Mouse (Mus musculus): ENCODE measurements at regions not wholly inside any gene's neighbourhood (a gene's known extent, or its start where the extent isn't known, plus 50 kb on each side); places are given as distances from the start of the nearest gene placed in this dataset.

DNA sequence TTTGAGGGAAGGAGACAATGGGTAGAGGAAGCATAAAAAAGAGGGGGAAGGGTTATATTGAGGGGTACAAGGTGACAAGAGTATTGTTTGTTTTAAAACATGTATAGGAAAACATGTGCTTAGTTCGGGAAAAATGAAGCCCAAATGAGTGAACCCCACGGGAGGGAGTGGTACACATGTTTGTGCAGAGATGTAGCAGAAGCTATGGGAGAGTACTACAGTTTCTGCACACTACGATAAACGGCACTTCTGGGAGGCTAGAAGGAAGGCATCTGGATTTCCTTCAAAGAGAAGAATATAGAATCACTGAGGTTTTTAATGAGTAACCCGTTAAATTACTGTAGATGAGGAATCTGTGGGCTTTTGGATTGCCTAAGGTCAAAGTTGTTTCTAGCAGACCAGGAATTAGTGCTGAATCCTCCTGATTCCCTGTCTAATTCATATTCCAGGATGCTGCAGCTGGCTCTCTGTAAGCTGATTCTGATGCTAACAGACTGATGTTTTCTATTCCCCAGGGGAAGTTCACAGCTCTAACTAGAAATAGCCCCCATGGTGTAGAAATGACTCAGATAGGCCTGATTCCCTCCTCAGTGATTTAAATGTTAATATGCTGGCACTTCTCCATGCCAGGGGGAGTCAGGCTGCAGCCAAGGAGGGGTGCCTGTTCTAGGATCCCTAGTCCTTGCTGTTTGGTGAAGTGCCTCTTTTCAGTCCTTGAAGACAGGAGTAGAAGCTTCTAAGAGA is 391.2 kb upstream of the Sel1l start:
- H3K4me3 ChIP-seq (ENCODE audit: low read depth, low read length) = no peak overlapping the region
- no peaks in the 10 kb centered on the region for H3K9me3 ChIP-seq (ENCODE audit: control insufficient read depth, low read length)
- WGBS = 80% methylated on average over 5 of the region's 5 CpGs
- H3K36me3 ChIP-seq (ENCODE audit: control insufficient read depth, insufficient read depth, low read length) = no peaks in the 10 kb centered on the region
- ATAC-seq (ENCODE audit: low FRiP score) = peak; percentile 33; the same call in 1 of the 2 replicates
- H3K27me3 ChIP-seq (ENCODE audit: control insufficient read depth, insufficient read depth, low read length) = no peaks in the 10 kb centered on the region
- H3K4me1 ChIP-seq (ENCODE audit: control insufficient read depth, insufficient read depth, low read length) = no peaks in the 10 kb centered on the region
- no peak for DNase-seq (ENCODE audit: low spot score, missing footprints)
- H3K9ac ChIP-seq (ENCODE audit: low read length) = no peak overlapping the region
- no peak overlapping the region for H3K27ac ChIP-seq (ENCODE audit: low read depth, low read length)
- H3K4me2 ChIP-seq = no peak overlapping the region

GRCm38 (mm10) chr12:92233650-92234408 is 384.9 kb upstream of the Sel1l start:
- H3K27ac ChIP-seq (ENCODE audit: low read depth, low read length) = no peak overlapping the region

GRCm38 (mm10) chr12:92228585-92228984 is 379.6 kb upstream of the Sel1l start:
- ATAC-seq (ENCODE audit: low FRiP score) (no peak), DNase-seq (ENCODE audit: low spot score, missing footprints) (no peak)
- Histone ChIP-seq H3K9ac (ENCODE audit: low read length) (no peak overlapping the region), H3K9me3 (ENCODE audit: control insufficient read depth, low read length) (no peaks in the 10 kb centered on the region), H3K27me3 (ENCODE audit: control insufficient read depth, insufficient read depth, low read length) (no peaks in the 10 kb centered on the region), H3K4me3 (ENCODE audit: low read depth, low read length) (no peak overlapping the region), H3K27ac (ENCODE audit: low read depth, low read length) (no peak overlapping the region), H3K36me3 (ENCODE audit: control insufficient read depth, insufficient read depth, low read length) (no peaks in the 10 kb centered on the region), H3K4me2 (no peak overlapping the region), H3K4me1 (ENCODE audit: control insufficient read depth, insufficient read depth, low read length) (no peaks in the 10 kb centered on the region)
- WGBS = 78% methylated on average over 4 of the region's 4 CpGs

More at GRCm38 (mm10) chr12:92233650-92234408, 384.9 kb upstream of the Sel1l start:
- DNase-seq (ENCODE audit: low spot score, missing footprints) (no peak), ATAC-seq (ENCODE audit: low FRiP score) (no peak)
- Histone ChIP-seq H3K4me3 (ENCODE audit: low read depth, low read length) (no peak overlapping the region), H3K4me1 (ENCODE audit: control insufficient read depth, insufficient read depth, low read length) (no peaks in the 10 kb centered on the region), H3K27me3 (ENCODE audit: control insufficient read depth, insufficient read depth, low read length) (no peaks in the 10 kb centered on the region), H3K4me2 (no peak overlapping the region), H3K9me3 (ENCODE audit: control insufficient read depth, low read length) (no peaks in the 10 kb centered on the region), H3K36me3 (ENCODE audit: control insufficient read depth, insufficient read depth, low read length) (no peaks in the 10 kb centered on the region), H3K9ac (ENCODE audit: low read length) (no peak overlapping the region)
- WGBS = 83% methylated on average over 3 of the region's 3 CpGs

DNA sequence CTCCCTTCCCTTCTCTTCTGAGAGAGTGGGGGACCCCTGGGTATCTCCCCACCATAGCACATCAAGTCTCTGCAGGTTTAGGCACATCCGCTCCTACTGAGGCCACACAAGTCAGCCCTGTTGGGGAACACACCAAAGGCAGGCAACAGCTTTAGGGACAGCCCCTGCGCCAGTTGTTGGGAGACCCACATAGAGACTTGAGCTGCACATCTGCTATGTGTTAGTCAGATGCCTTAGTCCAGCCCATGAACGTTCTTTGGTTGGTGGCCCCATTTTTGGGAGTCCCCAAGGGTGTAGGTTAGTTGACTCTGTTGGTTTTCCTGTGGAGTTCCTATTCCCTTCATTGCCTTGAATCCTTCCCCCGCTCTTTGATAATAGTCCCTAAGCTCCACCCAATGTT is 354.4 kb upstream of the Sel1l start:
- H3K9me3 ChIP-seq (ENCODE audit: control insufficient read depth, low read length) = no peaks in the 10 kb centered on the region
- no peak overlapping the region for H3K4me3 ChIP-seq (ENCODE audit: low read depth, low read length)
- 92% methylated on average over 4 of the region's 4 CpGs for WGBS
- no peaks in the 10 kb centered on the region for H3K27me3 ChIP-seq (ENCODE audit: control insufficient read depth, insufficient read depth, low read length)
- no peak for DNase-seq (ENCODE audit: low spot score, missing footprints)
- no peak for ATAC-seq (ENCODE audit: low FRiP score)
- no peaks in the 10 kb centered on the region for H3K4me1 ChIP-seq (ENCODE audit: control insufficient read depth, insufficient read depth, low read length)
- H3K9ac ChIP-seq (ENCODE audit: low read length) = no peak overlapping the region
- no peak overlapping the region for H3K27ac ChIP-seq (ENCODE audit: low read depth, low read length)
- H3K4me2 ChIP-seq = no peak overlapping the region
- no peaks in the 10 kb centered on the region for H3K36me3 ChIP-seq (ENCODE audit: control insufficient read depth, insufficient read depth, low read length)

GRCm38 (mm10) chr12:92200602-92201001 is 351.6 kb upstream of the Sel1l start:
- DNase-seq (ENCODE audit: low spot score, missing footprints) (no peak), ATAC-seq (ENCODE audit: low FRiP score) (no peak)
- Histone ChIP-seq H3K4me3 (ENCODE audit: low read depth, low read length) (no peak overlapping the region), H3K4me1 (ENCODE audit: control insufficient read depth, insufficient read depth, low read length) (no peaks in the 10 kb centered on the region), H3K27ac (ENCODE audit: low read depth, low read length) (no peak overlapping the region), H3K9ac (ENCODE audit: low read length) (no peak overlapping the region), H3K27me3 (ENCODE audit: control insufficient read depth, insufficient read depth, low read length) (no peaks in the 10 kb centered on the region), H3K9me3 (ENCODE audit: control insufficient read depth, low read length) (no peaks in the 10 kb centered on the region), H3K4me2 (no peak overlapping the region), H3K36me3 (ENCODE audit: control insufficient read depth, insufficient read depth, low read length) (no peaks in the 10 kb centered on the region)
- WGBS = 90% methylated on average over 1 of the region's 1 CpGs

DNA sequence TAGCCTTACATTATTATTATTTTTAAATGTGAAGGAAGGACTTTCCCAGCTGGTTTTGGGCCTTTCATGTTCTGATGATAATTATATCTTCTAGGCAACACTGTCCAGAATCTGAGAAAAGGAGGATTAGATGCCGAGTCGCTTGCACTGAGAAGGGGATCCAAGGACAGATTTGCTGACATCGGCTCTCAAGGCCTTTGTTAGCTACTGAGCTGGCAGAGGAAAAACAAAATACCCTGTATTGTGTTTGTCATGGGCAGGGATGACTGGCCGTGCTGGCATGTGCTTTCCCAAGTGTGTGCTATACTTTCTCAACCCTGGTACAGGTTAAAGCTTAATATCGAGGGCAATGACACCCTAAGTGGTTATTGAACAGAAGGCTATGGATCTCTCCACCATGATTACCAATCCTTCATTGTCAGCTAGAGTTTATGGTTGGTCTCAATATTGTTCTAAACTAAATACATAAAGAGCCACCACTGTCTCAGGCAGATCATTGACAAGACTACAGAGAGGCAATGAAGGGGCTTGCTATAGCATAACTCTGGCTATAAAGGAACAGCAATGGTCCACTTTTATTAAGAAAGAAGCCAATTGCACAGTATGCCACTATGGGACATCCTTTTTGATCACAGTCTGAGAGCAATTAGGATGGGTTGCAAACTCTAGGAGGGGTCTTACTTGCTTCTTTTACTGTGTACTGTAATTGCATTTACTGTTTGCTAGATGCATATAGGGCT is 350.0 kb upstream of the Sel1l start:
- no peak overlapping the region for H3K4me2 ChIP-seq
- DNase-seq (ENCODE audit: low spot score, missing footprints) (no peak), ATAC-seq (ENCODE audit: low FRiP score) (no peak)
- WGBS = 70% methylated on average over 5 of the region's 5 CpGs
- no peaks in the 10 kb centered on the region for H3K4me1 ChIP-seq (ENCODE audit: control insufficient read depth, insufficient read depth, low read length)
- no peaks in the 10 kb centered on the region for H3K27me3 ChIP-seq (ENCODE audit: control insufficient read depth, insufficient read depth, low read length)
- H3K4me3 ChIP-seq (ENCODE audit: low read depth, low read length) = no peak overlapping the region
- no peaks in the 10 kb centered on the region for H3K9me3 ChIP-seq (ENCODE audit: control insufficient read depth, low read length)
- no peak overlapping the region for H3K27ac ChIP-seq (ENCODE audit: low read depth, low read length)
- H3K9ac ChIP-seq (ENCODE audit: low read length) = no peak overlapping the region
- no peaks in the 10 kb centered on the region for H3K36me3 ChIP-seq (ENCODE audit: control insufficient read depth, insufficient read depth, low read length)

DNA sequence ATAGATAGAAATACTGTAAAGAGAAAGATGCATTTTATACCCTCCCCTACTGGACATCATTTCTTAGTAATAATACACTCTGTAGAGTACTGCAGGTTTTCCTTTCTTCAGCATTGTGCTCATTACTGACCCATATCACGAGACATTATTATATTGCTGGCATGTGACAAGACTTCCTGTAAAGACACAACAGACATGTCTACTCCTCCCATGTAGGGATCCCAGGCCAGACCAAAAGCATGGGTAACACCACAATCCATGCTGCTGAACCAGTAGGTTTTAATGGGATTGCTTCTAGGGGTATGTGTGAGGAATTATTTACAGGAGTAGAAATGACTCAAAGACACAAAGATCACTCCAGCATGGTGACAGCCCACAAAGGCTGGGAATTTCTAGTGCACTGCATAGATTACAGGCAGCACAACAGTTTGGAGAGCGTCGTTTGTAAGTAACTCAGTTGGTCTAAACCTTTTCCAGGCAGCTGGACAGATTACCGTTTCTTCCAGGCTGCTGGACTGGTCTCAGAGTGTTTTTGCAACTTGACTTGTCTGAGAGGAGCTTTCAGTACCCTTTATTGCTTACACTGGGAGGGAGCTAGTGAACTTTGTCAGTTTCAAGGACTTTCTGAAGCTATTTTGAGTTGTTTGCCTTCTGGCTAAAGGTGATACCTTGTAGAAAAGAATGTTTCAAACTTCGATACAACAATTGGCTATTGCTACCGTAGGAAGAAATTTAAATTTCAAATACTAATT is 345.2 kb upstream of the Sel1l start:
- ATAC-seq (ENCODE audit: low FRiP score) (no peak), DNase-seq (ENCODE audit: low spot score, missing footprints) (no peak)
- Histone ChIP-seq H3K9me3 (ENCODE audit: control insufficient read depth, low read length) (no peaks in the 10 kb centered on the region), H3K36me3 (ENCODE audit: control insufficient read depth, insufficient read depth, low read length) (no peaks in the 10 kb centered on the region), H3K4me3 (ENCODE audit: low read depth, low read length) (no peak overlapping the region), H3K9ac (ENCODE audit: low read length) (no peak overlapping the region), H3K4me2 (no peak overlapping the region), H3K4me1 (ENCODE audit: control insufficient read depth, insufficient read depth, low read length) (no peaks in the 10 kb centered on the region), H3K27ac (ENCODE audit: low read depth, low read length) (no peak overlapping the region), H3K27me3 (ENCODE audit: control insufficient read depth, insufficient read depth, low read length) (no peaks in the 10 kb centered on the region)
- WGBS = 83% methylated on average over 6 of the region's 6 CpGs

GRCm38 (mm10) chr12:92193199-92193933 is 344.4 kb upstream of the Sel1l start:
- H3K9me3 ChIP-seq (ENCODE audit: control insufficient read depth, low read length) = no peaks in the 10 kb centered on the region
- no peaks in the 10 kb centered on the region for H3K4me1 ChIP-seq (ENCODE audit: control insufficient read depth, insufficient read depth, low read length)
- WGBS = 93% methylated on average over 8 of the region's 8 CpGs
- no peak overlapping the region for H3K4me2 ChIP-seq
- no peak overlapping the region for H3K4me3 ChIP-seq (ENCODE audit: low read depth, low read length)
- no peak overlapping the region for H3K9ac ChIP-seq (ENCODE audit: low read length)
- DNase-seq (ENCODE audit: low spot score, missing footprints) (no peak), ATAC-seq (ENCODE audit: low FRiP score) (no peak)
- H3K36me3 ChIP-seq (ENCODE audit: control insufficient read depth, insufficient read depth, low read length) = no peaks in the 10 kb centered on the region
- H3K27ac ChIP-seq (ENCODE audit: low read depth, low read length) = no peak overlapping the region
- no peaks in the 10 kb centered on the region for H3K27me3 ChIP-seq (ENCODE audit: control insufficient read depth, insufficient read depth, low read length)

All from midbrain, embryonic 11.5 days (tissue).